ENCODE assay signal across 20 mouse cellular contexts in genomic region chr1:92055149-92055548, GRCm38 (mm10).
A peak's percentile ranks its signal among the peaks of the same experiment; 100 is the strongest.
DNase-seq lines count a peak whose midpoint lies in the region; ATAC-seq and TF ChIP-seq lines count a peak whose summit lies in the region.
"Had no signal": no experiment of that assay in that cellular context is flagged by ENCODE, and none has a peak within 500 bp of the region (broad histone marks: within the 10 kb centered on the region; RNA-seq: fewer than 3 reads in every experiment).

No protein-coding gene starts in this region.

- intact Hi-C loops in heart, postnatal 14 days (cut with DNase I), result no loop called here

- H3ac ChIP-seq in C2C12 (ENCODE audit: control insufficient read depth, insufficient read length, low read depth), result no peak overlapping the region

- DNase-seq in adrenal gland, postnatal 14 days, result peak; percentile 25
- DNase-seq in adrenal gland, postnatal 25 days, result no peak
- no peak for DNase-seq in heart, postnatal 14 days
- DNase-seq in kidney, postnatal 25 days, result peak; percentile 20 to 64
- DNase-seq: adrenal gland, adult 8-10 months; cerebellum, adult 2 months; gastrocnemius, postnatal 25 days; layer of hippocampus, adult 9-11 months; thymus, postnatal 4 days had no signal

- H3K4me2 ChIP-seq in heart, embryonic 16.5 days (ENCODE audit: low read depth, low read length), result no peak overlapping the region
- H3K4me2 ChIP-seq in kidney, embryonic 14.5 days (replicated peaks; ENCODE audit: low read depth, low read length), result no peak overlapping the region
- H3K4me2 ChIP-seq: forebrain, embryonic 13.5 days; hindbrain, embryonic 13.5 days; limb, embryonic 12.5 days; midbrain, embryonic 15.5 days had no signal

- ATAC-seq in heart, embryonic 16.5 days (replicated peaks; ENCODE audit: extremely low read depth, insufficient read depth, low FRiP score), result peak; percentile 47
- no peak for ATAC-seq in kidney, embryonic 14.5 days (ENCODE audit: low FRiP score, low TSS enrichment)
- no peak for ATAC-seq in megakaryocyte-erythroid progenitor cell, adult 5-6 weeks (replicated peaks; ENCODE audit: low FRiP score, low TSS enrichment, poor library complexity, severe bottlenecking)
- ATAC-seq: forebrain, embryonic 13.5 days; midbrain, embryonic 15.5 days had no signal

- peak overlapping the region; percentile 0; the same call in 1 of the 2 replicates for H3K27ac ChIP-seq in heart, embryonic 16.5 days (ENCODE audit: low read length)
- H3K27ac ChIP-seq in kidney, embryonic 14.5 days (ENCODE audit: low read depth, low read length), result no peak overlapping the region
- H3K27ac ChIP-seq: embryonic facial prominence, embryonic 10.5 days; forebrain, embryonic 13.5 days; hindbrain, embryonic 13.5 days; limb, embryonic 12.5 days; liver, embryonic 14.5 days; midbrain, embryonic 15.5 days had no signal

- no peaks in the 10 kb centered on the region for H3K79me3 ChIP-seq in C2C12 (ENCODE audit: low read depth)

- WGBS in heart, embryonic 16.5 days, result 18% methylated on average over 2 of the region's 2 CpGs
- WGBS in kidney, embryonic 14.5 days, result 81% methylated on average over 2 of the region's 2 CpGs

- H3K4me3 ChIP-seq in heart, embryonic 16.5 days (ENCODE audit: low read length), result no peak overlapping the region
- no peak overlapping the region for H3K4me3 ChIP-seq in kidney, embryonic 14.5 days (ENCODE audit: low read length)
- no peak overlapping the region for H3K4me3 ChIP-seq in C2C12 (ENCODE audit: insufficient read depth, poor library complexity, severe bottlenecking)
- H3K4me3 ChIP-seq: embryonic facial prominence, embryonic 10.5 days; forebrain, embryonic 13.5 days; hindbrain, embryonic 13.5 days; limb, embryonic 12.5 days; midbrain, embryonic 15.5 days had no signal

- H3K79me2 ChIP-seq in C2C12 (ENCODE audit: control insufficient read depth, insufficient read depth), result peaks cover 6% of the 10 kb centered on the region

- peaks cover 28% of the 10 kb centered on the region for H3K4me1 ChIP-seq in heart, embryonic 16.5 days (ENCODE audit: control insufficient read depth, insufficient read depth, low read length)
- H3K4me1 ChIP-seq in kidney, embryonic 14.5 days (ENCODE audit: control insufficient read depth, insufficient read depth, low read length), result no peaks in the 10 kb centered on the region

- no peaks in the 10 kb centered on the region for H3K36me3 ChIP-seq in heart, embryonic 16.5 days (ENCODE audit: control insufficient read depth, insufficient read depth)
- no peaks in the 10 kb centered on the region for H3K36me3 ChIP-seq in kidney, embryonic 14.5 days (ENCODE audit: control insufficient read depth, insufficient read depth, low read length)
- no peaks in the 10 kb centered on the region for H3K36me3 ChIP-seq in C2C12 (ENCODE audit: control insufficient read depth, insufficient read depth)
- H3K36me3 ChIP-seq: embryonic facial prominence, embryonic 10.5 days; hindbrain, embryonic 13.5 days; limb, embryonic 12.5 days; midbrain, embryonic 15.5 days had no signal

- no peaks in the 10 kb centered on the region for H3K27me3 ChIP-seq in heart, embryonic 16.5 days (ENCODE audit: control insufficient read depth, insufficient read depth, low read length)
- H3K27me3 ChIP-seq in kidney, embryonic 14.5 days (ENCODE audit: control insufficient read depth, insufficient read depth, low read length), result no peaks in the 10 kb centered on the region
- no peaks in the 10 kb centered on the region for H3K27me3 ChIP-seq in C2C12 (ENCODE audit: control insufficient read depth, insufficient read depth, insufficient read length)
- H3K27me3 ChIP-seq: CH12.LX; forebrain, embryonic 13.5 days; hindbrain, embryonic 13.5 days; limb, embryonic 12.5 days; midbrain, embryonic 15.5 days had no signal

- no peaks in the 10 kb centered on the region for H3K9me3 ChIP-seq in heart, embryonic 16.5 days (replicated peaks; ENCODE audit: control insufficient read depth, low read length)
- no peaks in the 10 kb centered on the region for H3K9me3 ChIP-seq in kidney, embryonic 14.5 days (ENCODE audit: control insufficient read depth, low read length)
- H3K9me3 ChIP-seq: embryonic facial prominence, embryonic 10.5 days; forebrain, embryonic 13.5 days; hindbrain, embryonic 13.5 days; limb, embryonic 12.5 days; midbrain, embryonic 15.5 days had no signal

- TF ChIP-seq CTCF in C2C12 (IDR thresholded peaks at IDR 0.05; ENCODE audit: control insufficient read depth, insufficient read depth, insufficient read length), result no peak

- H3K9ac ChIP-seq in heart, embryonic 16.5 days (ENCODE audit: low read length), result no peak overlapping the region
- H3K9ac ChIP-seq in kidney, embryonic 14.5 days (ENCODE audit: low read depth, low read length), result no peak overlapping the region
- H3K9ac ChIP-seq: forebrain, embryonic 13.5 days; hindbrain, embryonic 13.5 days; limb, embryonic 12.5 days; liver, embryonic 14.5 days; midbrain, embryonic 15.5 days had no signal

TF ChIP-seq in C2C12, 6 proteins besides CTCF, POLR2A, EP300 and RAD21:
- TF ChIP-seq MYOD1 (IDR thresholded peaks at IDR 0.05; ENCODE audit: control insufficient read depth, insufficient read length, low read depth), result peak; percentile 30
- no peak for TF ChIP-seq USF1 (IDR thresholded peaks at IDR 0.05; ENCODE audit: low read depth)
- TF ChIP-seq MAX (IDR thresholded peaks at IDR 0.05), result no peak
- TF ChIP-seq CEBPB (IDR thresholded peaks at IDR 0.05; ENCODE audit: low read depth), result no peak
- TF ChIP-seq MYOG (IDR thresholded peaks at IDR 0.05; ENCODE audit: control insufficient read depth, extremely low read depth, insufficient read length), result no peak
- TF ChIP-seq FOSL1 (IDR thresholded peaks at IDR 0.05; ENCODE audit: insufficient read depth, low read length, poor library complexity, severe bottlenecking), result no peak
TF ChIP-seq in C2C12: peak in this region for 1.

Comparison
In these comparisons a context has a peak if more than half of its experiments do, and no peak if none do; other contexts are left out.
1. DNase-seq: peak in adrenal gland, postnatal 14 days (single experiment) and kidney, postnatal 25 days (2 of 2); none in adrenal gland, postnatal 25 days (single experiment) and heart, postnatal 14 days (0 of 2).